Mouse (Mus musculus) erythroblast, adult 5-6 weeks (primary cell): ENCODE measurements around the gene Ccer2. TPM values are rescaled to one million over a fixed set of nuclear protein-coding genes. Genes with fewer than 3 reads are reported as not detected.
A peak's percentile ranks its signal among the peaks of the same experiment; 100 is the strongest.

Source experiments
- ATAC-seq: replicated peaks from 2 replicates; pipeline ENCODE4 v1.8.0; 2016; ENCODE audit warnings: moderate number of reproducible peaks, mild to moderate bottlenecking, moderate TSS enrichment, inconsistent platforms; ENCODE audit not compliant: poor library complexity, low FRiP score, severe bottlenecking
- total RNA-seq, 2 experiments: library from RNA; stranded (forward) in 1 of 2; stranded (reverse) in 1 of 2; fragments of 150-400 nt in 1 of 2; fragments of 200-764, 138-1000 nt in 1 of 2; gene quantifications; 2 replicates each; pipeline versions ENCODE4 v1.2.3 to v1.2.4; 2015 to 2017; ENCODE audit warnings: low replicate concordance in 2 of 2

Gene Ccer2
- total RNA-seq, 2 experiments from 2014 or later: not detected

GRCm38 (mm10) chr7:28741709-28742438 lies 14.1 kb upstream of the Ccer2 start, which contains the start of the genes Mrps12 and Sars2:
Mrps12 (minus strand) TSS chr7:28741820.
Sars2 (plus strand) TSS chr7:28741992.
- peak; percentile 95 for ATAC-seq

GRCm38 (mm10) chr7:28749935-28750334 lies 6.0 kb upstream of the Ccer2 start:
- ATAC-seq: no peak

GRCm38 (mm10) chr7:28758623-28759022 lies 2.6 kb downstream of the Ccer2 start:
- no peak for ATAC-seq

- ATAC-seq: no peak
These were observed 5.9 kb downstream of the Ccer2 start for GRCm38 (mm10) chr7:28761907-28762306.

- ATAC-seq: no peak
These were observed 9.2 kb downstream of the Ccer2 start for GRCm38 (mm10) chr7:28765211-28765610.

GRCm38 (mm10) chr7:28766173-28766879 lies 10.4 kb downstream of the Ccer2 start, which contains the start of gene Sirt2:
Sirt2 (plus strand) TSS chr7:28766735.
- ATAC-seq: peak; percentile 94

- no peak for ATAC-seq
These were observed 10.9 kb downstream of the Ccer2 start for GRCm38 (mm10) chr7:28766910-28767309.

GRCm38 (mm10) chr7:28767462-28767965 lies 11.5 kb downstream of the Ccer2 start, which contains the start of gene Nfkbib:
Nfkbib (minus strand) TSS chr7:28767512.
- no peak for ATAC-seq

GRCm38 (mm10) chr7:28769414-28769958 lies 13.5 kb downstream of the Ccer2 start:
- no peak for ATAC-seq

GRCm38 (mm10) chr7:28770309-28770708 lies 14.3 kb downstream of the Ccer2 start:
- ATAC-seq: 0 out of 2 replicates have a peak, but pooled peaks have one; percentile 16

GRCm38 (mm10) chr7:28771867-28772266 lies 15.9 kb downstream of the Ccer2 start:
- ATAC-seq: no peak

- no peak for ATAC-seq
These were observed 17.2 kb downstream of the Ccer2 start for GRCm38 (mm10) chr7:28773163-28773562.

- ATAC-seq: no peak
These were observed 18.2 kb downstream of the Ccer2 start for GRCm38 (mm10) chr7:28774164-28774563.

- ATAC-seq: no peak
These were observed 19.2 kb downstream of the Ccer2 start for GRCm38 (mm10) chr7:28775129-28775528.

GRCm38 (mm10) chr7:28778825-28779224 lies 22.9 kb downstream of the Ccer2 start:
- ATAC-seq: no peak

- peak; percentile 62 for ATAC-seq
These were observed 24.2 kb downstream of the Ccer2 start for GRCm38 (mm10) chr7:28780067-28780658.

- no peak for ATAC-seq
These were observed 24.9 kb downstream of the Ccer2 start for GRCm38 (mm10) chr7:28780857-28781256.

GRCm38 (mm10) chr7:28781261-28781663 lies 25.3 kb downstream of the Ccer2 start:
- ATAC-seq: no peak

- ATAC-seq: no peak
These were observed 29.2 kb downstream of the Ccer2 start for GRCm38 (mm10) chr7:28785161-28785560.

GRCm38 (mm10) chr7:28787884-28788283 lies 31.9 kb downstream of the Ccer2 start:
- ATAC-seq: no peak
